Mouse (Mus musculus): ENCODE results near the gene Bcas1.

The Bcas1 gene

GRCm38 (mm10) chr2:170418748-170419147 is 8.9 kb downstream of the Bcas1 start:
- DNase-seq (ENCODE audit: low spot score) = no peak

GRCm38 (mm10) chr2:170411490-170412168 is 16.0 kb downstream of the Bcas1 start:
- no peak for DNase-seq (ENCODE audit: low spot score)

- DNase-seq (ENCODE audit: low spot score) = no peak
Observed at GRCm38 (mm10) chr2:170410677-170411489, 16.8 kb downstream of the Bcas1 start.

- DNase-seq (ENCODE audit: low spot score) = no peak
Observed at GRCm38 (mm10) chr2:170406438-170406837, 21.2 kb downstream of the Bcas1 start.

- DNase-seq (ENCODE audit: low spot score) = no peak
Observed at GRCm38 (mm10) chr2:170404781-170405573, 22.7 kb downstream of the Bcas1 start.

GRCm38 (mm10) chr2:170403666-170404385 is 23.8 kb downstream of the Bcas1 start:
- no peak for DNase-seq (ENCODE audit: low spot score)

GRCm38 (mm10) chr2:170401211-170401799 is 26.3 kb downstream of the Bcas1 start:
- DNase-seq (ENCODE audit: low spot score) = peak; percentile 57

GRCm38 (mm10) chr2:170400666-170401065 is 27.0 kb downstream of the Bcas1 start:
- no peak for DNase-seq (ENCODE audit: low spot score)

- DNase-seq (ENCODE audit: low spot score) = no peak
Observed at GRCm38 (mm10) chr2:170391994-170392393, 35.7 kb downstream of the Bcas1 start.

- DNase-seq (ENCODE audit: low spot score) = no peak
Observed at GRCm38 (mm10) chr2:170388320-170388719, 39.3 kb downstream of the Bcas1 start.

GRCm38 (mm10) chr2:170385556-170385955 is 42.1 kb downstream of the Bcas1 start:
- DNase-seq (ENCODE audit: low spot score) = no peak

- DNase-seq (ENCODE audit: low spot score) = no peak
Observed at GRCm38 (mm10) chr2:170384770-170385169, 42.9 kb downstream of the Bcas1 start.

- DNase-seq (ENCODE audit: low spot score) = no peak
Observed at GRCm38 (mm10) chr2:170373391-170373790, 54.3 kb downstream of the Bcas1 start.

- DNase-seq (ENCODE audit: low spot score) = no peak
Observed at GRCm38 (mm10) chr2:170365676-170366075, 62.0 kb downstream of the Bcas1 start.

- DNase-seq (ENCODE audit: low spot score) = no peak
Observed at GRCm38 (mm10) chr2:170365271-170365670, 62.4 kb downstream of the Bcas1 start.

- peak; percentile 68 for DNase-seq (ENCODE audit: low spot score)
Observed at GRCm38 (mm10) chr2:170356667-170357374, 70.8 kb downstream of the Bcas1 start.

GRCm38 (mm10) chr2:170354963-170355367 is 72.7 kb downstream of the Bcas1 start:
- peak; percentile 76 for DNase-seq (ENCODE audit: low spot score)

GRCm38 (mm10) chr2:170352273-170352672 is 75.4 kb downstream of the Bcas1 start:
- no peak for DNase-seq (ENCODE audit: low spot score)

- no peak for DNase-seq (ENCODE audit: low spot score)
Observed at GRCm38 (mm10) chr2:170351847-170352246, 75.8 kb downstream of the Bcas1 start.

GRCm38 (mm10) chr2:170349784-170350183 is 77.9 kb downstream of the Bcas1 start:
- peak; percentile 49 for DNase-seq (ENCODE audit: low spot score)

GRCm38 (mm10) chr2:170349096-170349495 is 78.5 kb downstream of the Bcas1 start:
- no peak for DNase-seq (ENCODE audit: low spot score)
